Mouse (Mus musculus) NIH3T3 (cell line): ENCODE data around the gene Gm340.

ENCODE experiments used
- DNase-seq: peaks from one replicate; pipeline ENCODE4 v3.0.0-alpha.2; 2012; ENCODE audit warnings: low read depth

Gm340 gene

DNA sequence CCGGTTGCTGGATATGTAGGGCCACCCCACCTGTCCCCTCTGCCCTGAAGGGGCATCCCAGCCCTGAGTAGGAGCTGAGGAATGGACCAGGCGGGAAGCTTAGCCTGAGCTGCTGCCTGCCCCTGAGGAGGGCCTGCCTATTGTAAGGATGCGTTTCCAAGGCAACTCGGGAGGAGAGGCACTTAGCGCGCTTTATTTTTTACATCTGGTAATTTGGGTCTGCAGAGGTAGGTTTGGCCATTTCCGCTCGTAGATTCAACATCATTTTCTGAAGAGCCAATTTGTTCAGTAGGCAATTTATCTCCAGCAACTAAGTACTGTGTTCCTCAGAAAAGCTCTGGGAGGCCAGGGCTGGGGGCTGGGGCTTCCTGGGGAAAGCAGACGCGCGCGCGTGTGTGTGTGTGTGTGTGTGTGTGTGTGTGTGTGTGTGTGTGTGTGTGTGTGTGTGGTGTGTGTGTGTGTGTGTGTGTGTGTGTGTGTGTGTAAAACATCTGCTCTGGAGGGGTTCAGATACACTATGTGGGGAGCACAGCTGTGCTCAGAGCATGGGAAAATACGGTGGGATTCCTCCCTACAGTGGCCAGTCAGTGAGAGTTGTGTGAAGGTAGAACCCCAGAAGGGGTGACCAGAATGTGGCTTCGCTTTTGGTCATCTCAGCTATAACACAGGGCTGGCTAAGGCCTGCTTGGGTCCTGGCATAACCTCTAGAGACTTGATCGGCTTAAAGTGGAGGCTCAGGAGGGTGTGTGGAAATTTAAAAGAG lies 31.3 kb downstream of the Gm340 start:
- no peak for DNase-seq

DNA sequence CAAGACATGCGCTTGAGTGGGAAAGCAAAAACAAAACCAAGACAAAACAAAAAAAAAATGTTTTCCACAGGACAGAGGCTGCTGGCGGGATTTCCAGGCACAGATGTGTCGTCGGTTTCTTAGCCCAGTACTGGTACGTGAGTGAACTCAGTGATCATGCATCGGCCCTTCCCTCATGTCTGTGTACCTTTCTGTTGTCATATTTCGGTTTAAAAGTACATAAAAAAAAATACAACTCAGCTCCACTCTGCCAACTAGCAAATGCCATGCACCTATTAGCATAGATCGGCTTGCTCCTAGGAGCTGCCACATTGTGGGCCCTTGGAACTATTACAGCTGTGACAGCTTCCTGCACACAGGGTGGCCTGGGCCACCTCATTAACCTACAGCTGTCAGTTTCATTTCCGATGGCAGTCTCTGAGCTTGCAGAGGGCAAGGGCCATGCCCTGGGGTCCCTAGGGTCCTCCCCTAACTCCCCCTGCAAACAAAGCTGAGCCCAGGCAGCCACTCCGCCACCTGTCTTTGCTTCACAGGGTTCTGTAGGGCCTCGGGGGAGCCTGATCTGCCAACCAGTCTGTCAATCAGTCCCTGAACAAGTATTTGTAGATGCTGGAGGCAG lies 33.5 kb downstream of the Gm340 start:
- no peak for DNase-seq

GRCm38 (mm10) chr19:41616274-41616673 lies 34.1 kb downstream of the Gm340 start:
- no peak for DNase-seq

GRCm38 (mm10) chr19:41617102-41617501 lies 34.9 kb downstream of the Gm340 start:
- no peak for DNase-seq

DNA sequence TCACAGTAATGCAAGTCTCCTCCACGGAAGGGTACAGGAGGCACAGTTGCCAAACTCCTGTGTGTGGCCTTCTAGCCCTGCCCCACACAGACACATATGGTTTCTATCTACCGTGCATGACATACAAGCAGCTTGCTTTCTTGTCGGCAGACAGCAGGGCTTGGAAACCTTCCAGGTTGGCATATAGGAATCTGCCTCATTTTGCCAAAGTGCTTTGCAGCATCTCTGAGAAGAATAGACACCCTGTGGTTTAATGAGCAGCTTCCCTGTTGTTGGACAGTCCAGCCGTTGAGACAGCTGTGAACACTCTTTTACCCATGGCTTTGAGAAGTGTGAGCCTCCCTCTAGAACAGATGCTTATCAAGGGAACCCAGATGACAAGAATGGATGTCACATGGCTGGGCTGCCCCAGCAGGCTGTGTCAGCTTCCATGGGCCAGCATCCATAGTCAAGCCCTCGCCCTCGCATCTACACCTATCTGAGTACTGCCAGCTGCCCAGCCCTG lies 36.0 kb downstream of the Gm340 start:
- peak; percentile 40 for DNase-seq

GRCm38 (mm10) chr19:41618771-41619385 lies 36.7 kb downstream of the Gm340 start:
- DNase-seq: no peak

DNA sequence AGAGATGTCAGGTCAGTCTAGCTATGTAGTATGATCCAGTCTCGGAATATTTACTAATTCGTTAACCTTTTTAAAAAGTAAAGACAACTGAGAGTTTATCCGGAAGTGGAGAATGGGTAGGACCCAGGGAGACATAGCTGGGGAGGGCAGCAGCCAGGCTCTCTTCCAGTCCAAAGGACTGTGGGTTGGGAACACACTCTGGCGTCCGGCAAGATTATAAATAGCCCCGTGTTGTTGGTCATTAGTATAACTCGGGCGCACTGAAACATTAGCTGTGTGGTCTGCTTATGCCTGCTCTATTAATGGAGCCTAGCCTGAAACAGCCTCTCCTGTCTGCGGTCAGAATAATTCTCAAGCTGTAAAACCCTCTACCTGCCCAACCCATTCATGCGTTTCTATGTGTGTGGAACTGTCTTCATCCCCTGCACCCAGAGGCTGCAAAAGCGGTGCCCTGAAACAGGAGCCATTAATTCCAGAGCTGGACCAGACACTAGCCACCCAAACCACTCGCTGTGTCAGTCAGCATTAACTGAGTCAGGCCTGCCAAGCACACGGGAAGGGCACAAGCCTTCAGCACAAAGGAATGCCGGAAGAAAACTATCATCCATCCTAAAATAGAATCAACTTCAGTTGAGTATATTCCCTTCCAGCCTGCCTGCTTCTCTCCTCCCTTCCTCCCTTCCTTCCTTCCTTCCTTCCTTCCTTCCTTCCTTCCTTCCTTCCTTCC lies 38.4 kb downstream of the Gm340 start:
- DNase-seq: no peak

GRCm38 (mm10) chr19:41628970-41629369 lies 46.8 kb downstream of the Gm340 start:
- no peak for DNase-seq

- peak; percentile 83 for DNase-seq
Measured at GRCm38 (mm10) chr19:41629532-41629931, 47.4 kb downstream of the Gm340 start.

GRCm38 (mm10) chr19:41634099-41634498 lies 51.9 kb downstream of the Gm340 start:
- DNase-seq: no peak

- no peak for DNase-seq
Measured at GRCm38 (mm10) chr19:41634999-41635398, 52.8 kb downstream of the Gm340 start.
